Mouse (Mus musculus) granulocyte monocyte progenitor cell, adult 5-6 weeks (primary cell): ENCODE results near the gene B3gnt3. TPM values are rescaled to one million over a fixed set of nuclear protein-coding genes. Genes with fewer than 3 reads are reported as not detected.
"Not testable (repeated sequence)": the region's sequence is repeated elsewhere in the genome, so short reads cannot be mapped to it uniquely, and the experiment has no call there.

Experiments
- ATAC-seq: replicated peaks from 2 replicates; pipeline ENCODE4 v1.8.0; 2016; ENCODE audit warnings: mild to moderate bottlenecking, moderate TSS enrichment, inconsistent platforms; ENCODE audit not compliant: poor library complexity, severe bottlenecking
- total RNA-seq, 2 experiments: library from RNA; stranded (forward) in 1 of 2; stranded (reverse) in 1 of 2; fragments of 200-712, 200-1000 nt in 1 of 2; fragments of >200 nt in 1 of 2; fragmentation: Nextera tagmentation in 1 of 2; gene quantifications; 2 replicates each; pipeline ENCODE4 v1.2.3; 2014 to 2017

B3gnt3 gene
- total RNA-seq, 2 experiments from 2014 or later: not detected

DNA sequence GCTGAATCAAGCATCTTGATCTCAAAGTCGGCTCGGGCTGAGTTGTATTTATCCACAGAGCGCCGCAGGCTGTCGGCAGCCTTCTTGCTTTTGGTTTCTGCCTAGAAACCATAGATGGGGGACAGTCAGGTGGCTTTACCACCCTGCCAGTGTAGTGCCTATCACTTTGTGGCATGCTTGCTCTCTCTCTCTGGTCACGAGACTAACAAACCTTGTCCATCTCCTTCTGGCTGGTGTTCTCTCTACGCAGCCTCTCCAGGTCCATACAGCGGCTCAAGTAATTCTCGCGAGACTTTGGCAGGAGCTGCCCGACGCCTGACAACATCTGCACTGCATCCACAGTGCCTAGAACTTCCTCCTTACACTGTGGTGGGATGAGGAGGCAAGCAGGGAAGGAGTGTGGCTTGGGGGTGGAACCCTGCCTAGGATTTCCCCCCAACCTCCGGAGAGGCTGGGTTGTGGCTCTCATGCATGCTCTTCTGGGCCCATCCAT, 15.0 kb upstream of the B3gnt3 start:
- ATAC-seq: no peak

DNA sequence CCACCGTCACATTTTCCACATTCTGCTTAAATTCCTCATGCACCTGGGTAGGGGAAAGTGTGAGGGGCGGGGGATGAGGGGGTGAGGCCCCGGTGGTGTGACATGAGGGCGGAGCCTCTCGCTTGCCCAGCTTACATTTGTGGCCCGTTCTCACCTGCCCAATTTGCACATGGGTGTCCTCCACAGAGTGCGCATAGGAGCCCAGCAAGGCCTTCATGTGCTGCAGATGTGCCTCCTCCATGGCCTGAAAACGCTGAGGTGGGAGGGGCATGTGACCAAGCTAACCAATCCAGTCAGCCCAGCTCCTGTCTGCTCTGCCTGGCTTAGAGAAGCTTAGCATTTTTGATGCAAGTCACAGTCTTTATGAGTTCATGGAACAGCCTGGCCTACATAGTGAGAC, 13.9 kb upstream of the B3gnt3 start:
- ATAC-seq: no peak

DNA sequence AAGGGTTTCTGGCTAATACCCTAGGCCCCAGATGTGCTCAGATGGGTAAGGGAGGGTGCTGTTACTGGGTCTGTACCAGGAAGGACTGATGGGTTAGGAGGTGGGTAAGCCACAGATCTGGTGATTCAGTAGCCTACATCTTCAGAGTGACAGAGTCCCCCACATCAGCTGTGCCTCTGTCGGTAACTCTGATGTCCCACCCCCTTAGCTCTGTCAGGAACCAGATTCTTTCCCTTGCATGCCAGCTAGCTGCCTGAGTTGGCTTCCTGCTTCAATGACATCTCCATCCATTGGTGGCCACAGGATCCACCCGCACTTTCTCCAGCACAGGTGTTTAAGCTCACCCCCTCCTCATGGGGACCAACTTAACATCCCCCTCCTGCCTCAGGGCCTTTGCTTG, 10.0 kb upstream of the B3gnt3 start:
- ATAC-seq: no peak

DNA sequence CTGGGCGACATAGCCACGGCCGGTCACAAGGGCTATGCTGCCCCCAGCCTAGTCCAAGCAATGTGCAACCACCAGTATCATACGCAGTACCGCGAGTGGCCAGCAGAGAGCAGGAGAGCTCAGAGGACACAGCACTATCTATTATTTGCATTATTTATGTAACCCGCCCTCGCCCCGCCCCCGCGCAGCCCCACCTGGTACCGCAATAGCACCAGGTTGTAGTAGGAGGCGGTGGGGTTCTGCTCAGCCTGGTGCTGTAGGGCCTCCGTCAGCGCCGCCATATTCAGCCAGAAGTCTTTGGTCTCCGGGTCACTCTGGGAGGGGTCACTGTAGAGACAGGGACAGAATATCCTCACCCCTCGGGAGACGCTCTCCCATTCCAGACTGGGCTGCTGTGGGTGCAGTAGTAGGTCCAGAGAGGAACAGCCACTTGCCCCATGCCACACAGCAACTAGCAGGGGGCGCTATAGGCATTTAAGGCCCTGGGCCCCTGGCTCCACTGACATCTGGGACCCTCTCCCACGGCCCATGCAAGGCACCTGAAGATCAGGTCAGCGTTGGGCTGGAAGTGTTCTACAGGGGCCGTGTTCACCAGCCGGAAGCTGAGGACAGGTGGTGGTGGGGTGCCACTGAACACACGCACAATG, 8.3 kb upstream of the B3gnt3 start:
- peak; percentile 75 for ATAC-seq

DNA sequence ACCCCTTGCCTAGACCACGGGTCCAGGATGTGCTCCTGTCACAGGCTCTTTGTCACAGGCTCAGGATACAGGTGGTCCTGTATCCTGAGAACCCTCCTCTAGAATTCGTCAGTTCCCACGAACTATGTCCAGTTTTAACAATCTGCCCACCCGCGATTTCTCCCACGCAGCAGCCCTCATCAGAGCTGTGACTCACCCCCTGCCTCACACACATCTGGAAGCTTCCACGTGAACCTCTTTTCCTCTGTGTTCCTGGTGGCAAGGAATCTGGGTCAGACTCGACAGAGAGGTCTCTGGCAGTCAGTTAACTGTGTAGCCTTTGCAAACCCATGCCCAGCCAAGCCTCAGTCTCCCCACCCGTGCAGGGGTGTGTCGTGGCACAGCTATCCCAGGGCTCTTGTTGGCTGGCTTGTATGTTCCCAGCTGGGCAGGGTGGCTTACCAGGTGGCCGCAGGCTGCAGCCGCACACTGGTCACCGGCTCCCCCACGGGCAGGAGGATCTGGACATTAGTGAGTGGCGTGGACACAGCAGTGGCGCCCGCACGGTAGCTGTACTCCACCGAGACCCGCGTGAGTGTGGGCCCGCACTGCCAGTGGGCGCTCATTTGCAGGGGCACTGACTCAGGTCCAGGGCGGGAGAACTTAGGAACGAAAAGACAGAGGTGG, 7.7 kb upstream of the B3gnt3 start:
- no peak for ATAC-seq

DNA sequence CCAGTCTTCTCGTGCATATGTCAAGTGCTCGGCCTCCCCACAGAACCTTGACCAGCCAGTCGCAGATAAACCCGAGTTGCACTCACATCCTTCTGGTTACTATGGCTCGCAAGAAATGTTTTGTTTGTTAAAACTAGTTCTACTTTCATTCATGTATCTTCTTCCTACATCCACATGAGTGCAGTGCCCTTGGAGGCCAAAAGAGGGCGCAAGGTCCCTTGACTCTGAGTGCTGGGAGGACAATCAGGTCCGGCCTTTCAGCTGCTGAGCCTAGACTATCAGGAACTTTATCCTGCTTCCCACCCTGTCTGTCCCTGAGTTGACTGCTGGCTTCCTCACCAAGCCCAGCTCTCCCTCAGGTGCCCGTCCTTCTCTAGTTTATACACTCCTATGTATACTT, 6.3 kb upstream of the B3gnt3 start:
- ATAC-seq: peak; percentile 70

DNA sequence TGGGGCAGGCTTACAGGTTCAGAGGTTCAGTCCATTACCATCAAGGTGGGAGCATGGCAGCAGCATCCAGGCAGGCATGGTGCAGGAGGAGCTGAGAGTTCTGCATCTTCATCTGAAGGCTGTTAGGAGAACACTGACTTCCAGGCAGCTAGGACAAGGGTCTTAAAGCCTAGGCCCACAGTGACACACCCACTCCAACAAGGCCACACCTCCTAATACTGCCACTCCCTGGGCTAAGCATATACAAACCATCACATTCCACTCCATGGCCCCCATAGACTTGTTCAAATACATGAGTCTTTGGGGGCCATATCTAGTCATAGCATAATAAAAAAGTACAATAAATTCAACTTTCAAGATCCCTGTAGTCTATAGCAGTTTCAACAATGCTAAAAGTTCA, 1.8 kb upstream of the B3gnt3 start:
- ATAC-seq: not testable (repeated sequence)

DNA sequence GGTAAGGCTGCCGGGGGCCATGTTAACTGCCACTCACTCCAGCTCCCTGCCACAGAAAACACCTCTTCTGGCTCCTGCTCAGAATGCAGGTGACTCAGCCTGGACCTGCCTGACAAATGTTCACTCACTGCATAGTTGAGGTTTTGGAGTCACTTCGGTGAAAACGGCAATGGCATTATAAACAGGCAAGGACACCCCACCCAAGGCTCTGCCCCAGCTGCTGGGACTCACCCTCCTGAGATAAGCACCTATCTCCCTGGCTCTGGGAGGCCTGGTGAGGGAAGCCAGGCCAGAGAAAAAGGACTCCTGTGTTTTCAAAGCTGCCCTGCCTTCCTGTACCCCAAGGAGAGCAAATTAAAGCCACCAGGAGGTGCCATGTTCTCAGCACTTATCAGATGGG, 1.3 kb upstream of the B3gnt3 start:
- no peak for ATAC-seq

DNA sequence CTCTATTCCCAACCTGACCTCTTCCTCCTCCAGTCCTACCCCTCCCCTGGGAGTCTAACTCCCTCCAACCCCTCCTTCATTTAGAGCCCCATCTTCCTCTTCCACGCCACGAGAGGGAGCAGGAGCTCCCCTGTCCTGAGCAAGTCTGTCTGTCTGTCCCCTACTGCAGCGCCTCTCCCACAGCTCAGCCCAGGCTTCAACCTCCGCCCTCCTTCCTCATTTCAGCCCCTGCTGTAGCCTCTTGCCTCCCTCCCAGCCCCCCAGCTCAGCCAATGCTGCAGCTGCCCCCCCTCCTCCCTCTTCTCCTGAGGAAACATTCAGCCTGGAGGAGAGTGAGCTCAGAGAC, 471 bp upstream of the B3gnt3 start:
- peak; percentile 76 for ATAC-seq

DNA sequence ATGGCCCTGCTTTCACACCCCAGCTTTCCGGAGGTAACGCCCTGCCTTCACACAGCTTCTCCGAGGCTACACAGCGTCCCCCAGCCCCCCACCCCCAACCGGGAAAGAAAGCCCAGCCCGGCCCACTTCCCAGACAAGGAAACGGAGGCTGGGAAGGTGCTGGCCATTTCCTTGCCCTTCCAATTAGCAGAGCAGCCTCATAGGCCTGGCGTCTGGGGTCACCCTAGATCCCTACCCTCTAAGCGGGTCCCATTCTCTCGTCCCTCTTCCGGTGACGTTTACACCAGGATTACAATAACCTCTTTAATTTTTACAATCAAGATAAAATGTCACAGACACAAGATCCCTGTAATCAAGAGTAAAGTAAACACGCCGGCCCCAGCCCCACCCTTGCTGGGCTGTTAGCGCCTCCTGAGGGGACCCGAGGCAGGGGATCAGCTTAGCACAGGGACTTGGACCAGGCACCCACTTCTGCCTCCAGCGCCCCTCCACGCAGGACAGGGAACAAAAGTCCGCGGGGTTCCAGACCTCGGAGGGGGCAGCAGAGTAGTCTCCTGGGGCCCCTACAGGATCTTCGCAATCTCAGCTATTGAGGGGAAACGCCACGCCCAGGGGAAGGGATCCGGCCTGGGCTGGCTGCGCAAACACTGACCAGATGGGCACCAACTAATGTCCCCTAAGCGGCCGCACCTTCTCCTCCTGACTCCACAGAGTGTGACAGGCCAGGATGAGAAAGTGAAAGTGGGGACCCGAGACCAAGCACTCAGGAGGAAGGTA, 908 bp downstream of the B3gnt3 start:
- ATAC-seq: peak; percentile 47

DNA sequence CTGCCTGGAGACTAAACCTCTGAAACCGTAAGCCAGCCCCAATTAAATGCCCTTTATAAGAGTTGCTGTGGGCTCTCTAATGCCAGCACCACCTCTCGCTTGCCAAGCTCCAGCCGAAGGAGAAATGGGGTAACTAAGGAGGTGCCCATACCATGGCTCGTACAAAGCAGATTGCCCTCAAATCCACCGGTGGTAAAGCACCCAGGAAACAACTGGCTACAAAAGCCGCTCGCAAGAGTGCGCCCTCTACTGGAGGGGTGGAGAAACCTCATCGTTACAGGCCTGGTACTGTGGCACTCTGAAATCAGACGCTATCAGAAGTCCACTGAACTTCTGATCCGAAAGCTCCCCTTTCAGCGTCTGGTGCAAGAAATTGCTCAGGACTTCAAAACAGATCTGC, 6.1 kb downstream of the B3gnt3 start:
- not testable (repeated sequence) for ATAC-seq

DNA sequence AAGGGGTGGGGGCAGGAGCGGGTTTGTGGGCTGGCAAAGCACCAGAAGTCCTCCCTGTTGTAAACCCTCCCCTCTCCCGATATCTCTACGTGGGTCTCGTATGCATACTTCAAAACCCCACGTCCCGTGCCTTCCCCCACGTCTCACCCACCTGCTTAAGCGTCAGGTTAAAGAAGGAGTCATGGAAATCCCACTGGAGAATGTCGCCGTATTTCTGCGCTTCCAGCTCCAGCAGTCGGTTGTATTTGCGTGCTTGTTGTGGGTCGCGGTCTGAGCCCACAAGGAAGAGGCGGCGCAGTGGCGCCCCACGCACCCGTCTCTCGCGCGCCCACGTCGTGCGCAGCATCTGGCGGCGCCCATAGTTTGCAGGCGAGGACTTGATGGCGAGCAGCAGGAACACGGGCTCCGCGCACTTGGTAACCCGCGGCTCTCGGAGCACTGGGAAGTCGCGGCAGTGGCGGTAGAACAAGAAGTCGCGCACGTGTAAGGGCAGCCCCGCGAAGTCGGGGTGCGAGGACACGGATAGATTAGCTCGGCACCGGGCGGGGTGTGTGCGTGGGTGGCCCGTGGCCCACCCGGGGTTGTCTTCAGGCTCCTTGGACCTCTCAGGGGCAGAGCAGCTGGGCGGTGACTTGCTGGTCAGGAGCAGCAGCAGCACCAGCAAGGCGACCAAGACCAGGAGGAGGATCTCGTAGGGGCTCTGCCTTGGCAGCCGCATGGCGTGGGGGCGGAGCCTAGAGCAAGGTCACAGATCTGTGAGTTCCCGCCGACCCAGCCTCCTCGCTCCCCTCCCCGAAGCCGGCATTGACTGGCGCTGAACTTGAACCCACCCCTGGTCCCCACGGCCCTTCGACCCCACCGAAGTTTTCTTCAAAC, 8.2 kb downstream of the B3gnt3 start:
- ATAC-seq: peak; percentile 28

DNA sequence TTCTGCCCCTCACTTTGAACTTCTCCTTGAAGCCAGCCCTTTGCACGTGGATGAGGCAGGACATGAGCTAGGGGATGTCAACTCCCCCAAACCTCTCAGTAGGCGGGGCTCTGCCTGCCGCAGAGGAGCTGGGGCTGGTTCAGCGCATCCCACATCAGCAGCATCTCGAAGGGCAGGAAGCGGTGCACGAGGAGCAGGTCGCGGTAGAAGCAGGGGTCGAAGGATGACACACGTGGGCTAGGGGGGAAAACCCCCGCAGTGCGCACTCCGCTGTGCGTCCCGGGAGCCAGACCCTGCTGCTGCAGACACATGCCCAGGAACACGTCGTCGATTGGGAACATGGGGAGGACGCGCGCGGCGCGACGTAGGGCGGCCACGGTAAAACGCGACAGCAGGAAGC, 9.1 kb downstream of the B3gnt3 start:
- peak; percentile 41 for ATAC-seq

DNA sequence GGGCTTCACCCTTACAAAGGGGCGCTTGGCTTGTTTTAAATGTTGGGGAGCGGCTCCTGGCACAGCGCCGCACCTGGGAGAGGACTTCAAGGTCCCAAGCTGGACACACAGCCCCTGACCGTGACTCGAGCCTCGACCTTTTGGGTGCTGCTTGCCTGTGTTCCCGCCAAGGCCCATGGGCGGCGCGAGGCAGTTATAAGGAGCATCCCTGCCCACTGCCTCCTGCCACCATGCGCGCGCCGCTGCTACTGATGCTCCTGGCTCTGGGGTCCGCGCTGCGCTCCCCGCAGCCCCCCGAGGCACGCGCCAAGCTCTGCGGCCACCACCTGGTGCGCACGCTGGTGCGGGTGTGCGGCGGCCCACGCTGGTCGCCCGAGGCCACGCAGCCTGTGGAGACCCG, 12.6 kb downstream of the B3gnt3 start, which contains the start of gene Insl3:
Insl3 (plus strand) TSS at position 187 of the 400 bp plus-strand sequence.
- no peak for ATAC-seq

DNA sequence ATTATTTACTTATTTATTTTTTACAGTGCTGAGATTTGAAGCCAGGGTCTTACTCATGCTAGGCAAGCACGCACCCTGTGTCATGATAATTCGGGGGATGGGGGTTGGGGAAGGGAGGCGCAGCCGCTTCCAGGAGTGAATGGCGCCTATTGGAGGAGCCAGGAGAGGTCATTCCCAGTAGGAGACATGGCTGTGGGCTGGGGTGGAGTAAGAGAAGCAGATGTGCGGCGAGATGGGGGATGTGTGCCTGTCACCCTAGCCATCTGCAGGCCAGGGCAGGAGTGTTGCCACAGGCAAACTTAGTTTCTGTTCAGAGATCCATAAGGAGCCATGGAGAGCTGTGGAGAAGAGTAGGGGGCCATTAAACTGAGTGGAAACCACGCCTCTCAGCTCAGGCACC, 14.0 kb downstream of the B3gnt3 start:
- no peak for ATAC-seq

DNA sequence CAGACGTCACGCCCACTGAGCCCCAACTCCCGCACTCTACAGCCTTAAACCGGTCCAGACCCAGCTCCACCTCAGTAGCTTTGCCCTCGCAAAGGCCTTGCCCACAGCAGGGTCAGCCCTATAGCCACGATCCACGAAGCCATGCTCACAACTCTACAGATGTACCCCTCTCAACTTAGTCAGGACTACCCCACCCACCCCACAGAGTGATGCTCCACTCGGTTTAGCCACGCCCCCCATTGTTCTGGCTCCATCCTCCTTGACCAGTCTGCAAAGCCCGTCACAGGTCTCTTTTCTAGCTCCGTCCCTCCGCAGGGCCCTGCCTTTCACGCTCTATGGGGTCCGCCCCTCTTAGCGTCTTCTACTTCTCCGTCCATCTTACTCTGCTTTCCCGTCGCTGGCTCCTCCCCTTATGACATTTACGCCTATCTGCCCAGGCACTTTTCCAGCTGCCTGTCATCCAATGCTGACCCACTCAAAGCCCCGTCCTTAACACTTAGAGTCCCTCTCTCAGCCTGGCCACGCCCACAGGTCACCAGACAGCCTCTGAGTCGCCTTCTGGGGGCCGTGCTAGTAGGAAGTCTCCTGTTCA, 15.3 kb downstream of the B3gnt3 start:
- no peak for ATAC-seq

DNA sequence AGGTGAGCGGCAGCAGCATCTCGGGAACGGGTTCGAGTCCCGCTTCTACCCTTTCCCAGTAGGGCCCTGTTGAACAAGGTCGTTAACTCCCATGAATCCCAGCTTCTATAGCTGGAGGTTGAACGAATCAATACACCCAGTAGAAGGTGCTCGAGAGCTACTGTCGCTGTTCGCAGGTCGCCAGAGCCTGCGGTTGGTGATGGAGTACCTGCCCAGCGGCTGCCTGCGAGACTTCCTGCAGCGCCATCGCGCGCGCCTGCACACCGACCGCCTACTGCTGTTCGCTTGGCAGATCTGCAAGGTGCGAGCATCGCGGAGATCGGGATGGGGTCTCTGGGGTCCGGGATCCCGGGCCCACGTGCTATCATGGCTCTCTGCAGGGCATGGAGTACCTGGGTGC, 16.0 kb downstream of the B3gnt3 start:
- ATAC-seq: no peak

DNA sequence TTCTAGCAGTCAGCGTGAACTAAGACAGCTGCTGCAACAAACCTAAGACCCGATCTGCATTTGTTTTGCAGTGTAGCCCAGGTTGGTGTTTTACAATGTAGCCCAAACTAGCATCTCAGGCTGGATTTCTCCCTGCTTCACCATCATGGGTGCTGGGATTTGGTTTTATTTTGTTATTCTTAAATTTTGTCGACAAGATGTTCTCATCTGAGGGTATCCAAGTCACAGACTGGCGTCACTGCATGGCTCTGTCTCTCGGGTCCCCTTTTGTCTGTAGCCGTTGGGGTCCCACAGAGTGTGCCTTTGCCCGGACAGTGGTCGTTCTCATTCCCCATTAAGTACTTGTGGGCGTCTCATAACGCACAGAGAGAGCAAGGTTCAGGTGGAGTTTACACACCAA, 16.9 kb downstream of the B3gnt3 start:
- no peak for ATAC-seq

DNA sequence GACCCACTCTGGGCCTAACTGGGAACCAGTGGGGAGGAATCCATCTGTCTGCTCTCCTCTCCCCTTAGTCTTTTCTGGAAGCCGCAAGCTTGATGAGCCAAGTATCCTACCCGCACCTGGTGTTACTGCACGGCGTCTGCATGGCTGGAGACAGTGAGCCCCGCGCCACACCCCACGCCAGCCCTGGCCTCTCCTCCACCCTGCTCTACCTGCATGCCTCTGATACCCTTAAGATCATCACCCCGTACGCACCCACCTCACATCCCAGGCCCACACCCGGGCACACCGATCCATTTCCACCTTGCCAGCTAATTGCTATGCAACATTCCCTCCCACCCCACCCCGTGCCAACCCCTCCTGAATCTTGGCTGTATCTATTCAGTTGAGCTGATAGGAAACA, 18.8 kb downstream of the B3gnt3 start:
- no peak for ATAC-seq

DNA sequence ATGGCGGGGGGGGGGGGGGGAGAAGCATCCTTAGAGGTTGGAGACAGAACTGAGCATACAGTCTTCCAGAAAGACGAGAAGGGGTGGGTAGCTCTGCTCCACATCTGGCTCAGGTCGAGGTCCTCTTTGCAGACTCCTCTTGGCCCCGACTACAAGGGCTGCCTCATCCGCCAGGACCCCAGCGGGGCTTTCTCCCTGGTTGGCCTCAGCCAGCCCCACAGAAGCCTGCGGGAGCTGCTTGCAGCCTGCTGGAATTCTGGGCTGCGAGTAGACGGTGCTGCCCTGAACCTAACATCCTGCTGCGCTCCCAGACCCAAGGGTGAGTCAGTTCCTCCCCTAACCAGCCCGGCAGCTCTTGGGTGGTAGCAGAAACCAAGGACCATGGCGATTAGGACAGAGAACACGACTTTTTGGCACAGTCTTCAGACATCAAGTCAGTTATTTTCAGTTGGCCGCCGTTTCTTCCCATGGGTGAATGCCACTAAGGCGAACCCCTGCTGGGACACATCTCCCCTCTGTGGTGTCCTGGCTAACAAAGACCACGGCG, 20.1 kb downstream of the B3gnt3 start:
- no peak for ATAC-seq
